Mouse (Mus musculus) heart, adult 10 weeks (tissue): ENCODE measurements around the gene Yjefn3. TPM values are rescaled to one million over a fixed set of nuclear protein-coding genes. Genes with fewer than 3 reads are reported as not detected.

Source experiments
- polyA plus RNA-seq: library from polyadenylated mRNA; stranded (reverse); fragments of 350-450 nt; fragmentation: Illumina TruSeq; extraction: RNeasy Lipid Tissue Mini Kit (QIAGEN cat#74804); gene quantifications from one replicate; pipeline ENCODE4 v1.2.3, GENCODE M21; 2014; ENCODE audit warnings: low read depth, low replicate concordance

Yjefn3 gene
- polyA plus RNA-seq = 10.9 TPM

GRCm38 (mm10) chr8:69902163-69903062 is at the start of gene Yjefn3, which contains the start of the genes Tssk6 and Ndufa13:
Gene Yjefn3 (minus strand): TSS chr8:69902712.
Gene Tssk6 (plus strand): TSS chr8:69902184.
Gene Ndufa13 (minus strand): TSS chr8:69902558.

GRCm38 (mm10) chr8:69887289-69888243 is 14.9 kb downstream of the Yjefn3 start, which contains the start of gene Cilp2:
Gene Cilp2 (minus strand): TSS chr8:69887687.

Other genes with a start within 250 kb of the Yjefn3 start
- 1.2 TPM for gene Zfp964, start 248.2 kb downstream of the Yjefn3 start, polyA plus RNA-seq
- 24.0 TPM for gene Zfp869, start 192.0 kb downstream of the Yjefn3 start, polyA plus RNA-seq
- gene Zfp963, start 152.7 kb downstream of the Yjefn3 start, polyA plus RNA-seq = 4.2 TPM
- not detected for gene Gm20422, start 127.8 kb downstream of the Yjefn3 start, polyA plus RNA-seq
- gene Atp13a1, start 111.5 kb downstream of the Yjefn3 start, polyA plus RNA-seq = 13.5 TPM
- gene Zfp866, start 111.5 kb downstream of the Yjefn3 start, polyA plus RNA-seq = 17.2 TPM
- gene Gmip, start 94.0 kb downstream of the Yjefn3 start, polyA plus RNA-seq = 4.4 TPM
- gene Lpar2, start 80.3 kb downstream of the Yjefn3 start, polyA plus RNA-seq = 0.18 TPM
- gene Pbx4, start 70.2 kb downstream of the Yjefn3 start, polyA plus RNA-seq = not detected
- 6.1 TPM for gene Cilp2, start 15.0 kb downstream of the Yjefn3 start, polyA plus RNA-seq
- not detected for gene Tssk6, start 528 bp downstream of the Yjefn3 start, polyA plus RNA-seq
- 607 TPM for gene Ndufa13, start 154 bp downstream of the Yjefn3 start, polyA plus RNA-seq
- gene Gatad2a, start 93.7 kb upstream of the Yjefn3 start, polyA plus RNA-seq = 18.1 TPM
- 24.1 TPM for gene Mau2, start 140.0 kb upstream of the Yjefn3 start, polyA plus RNA-seq
- 22.7 TPM for gene Sugp1, start 140.1 kb upstream of the Yjefn3 start, polyA plus RNA-seq
- 1.7 TPM for gene Tm6sf2, start 170.2 kb upstream of the Yjefn3 start, polyA plus RNA-seq
- gene Hapln4, start 180.7 kb upstream of the Yjefn3 start, polyA plus RNA-seq = not detected
- gene Ncan, start 218.2 kb upstream of the Yjefn3 start, polyA plus RNA-seq = not detected
- 9.2 TPM for gene Nr2c2ap, start 228.6 kb upstream of the Yjefn3 start, polyA plus RNA-seq
- 25.8 TPM for gene Rfxank, start 236.4 kb upstream of the Yjefn3 start, polyA plus RNA-seq
- 32.6 TPM for gene Borcs8, start 236.8 kb upstream of the Yjefn3 start, polyA plus RNA-seq
- gene Mef2b, start 237.0 kb upstream of the Yjefn3 start, polyA plus RNA-seq = not detected